8 mouse cellular contexts compared by ENCODE assay signal in the genomic region with DNA sequence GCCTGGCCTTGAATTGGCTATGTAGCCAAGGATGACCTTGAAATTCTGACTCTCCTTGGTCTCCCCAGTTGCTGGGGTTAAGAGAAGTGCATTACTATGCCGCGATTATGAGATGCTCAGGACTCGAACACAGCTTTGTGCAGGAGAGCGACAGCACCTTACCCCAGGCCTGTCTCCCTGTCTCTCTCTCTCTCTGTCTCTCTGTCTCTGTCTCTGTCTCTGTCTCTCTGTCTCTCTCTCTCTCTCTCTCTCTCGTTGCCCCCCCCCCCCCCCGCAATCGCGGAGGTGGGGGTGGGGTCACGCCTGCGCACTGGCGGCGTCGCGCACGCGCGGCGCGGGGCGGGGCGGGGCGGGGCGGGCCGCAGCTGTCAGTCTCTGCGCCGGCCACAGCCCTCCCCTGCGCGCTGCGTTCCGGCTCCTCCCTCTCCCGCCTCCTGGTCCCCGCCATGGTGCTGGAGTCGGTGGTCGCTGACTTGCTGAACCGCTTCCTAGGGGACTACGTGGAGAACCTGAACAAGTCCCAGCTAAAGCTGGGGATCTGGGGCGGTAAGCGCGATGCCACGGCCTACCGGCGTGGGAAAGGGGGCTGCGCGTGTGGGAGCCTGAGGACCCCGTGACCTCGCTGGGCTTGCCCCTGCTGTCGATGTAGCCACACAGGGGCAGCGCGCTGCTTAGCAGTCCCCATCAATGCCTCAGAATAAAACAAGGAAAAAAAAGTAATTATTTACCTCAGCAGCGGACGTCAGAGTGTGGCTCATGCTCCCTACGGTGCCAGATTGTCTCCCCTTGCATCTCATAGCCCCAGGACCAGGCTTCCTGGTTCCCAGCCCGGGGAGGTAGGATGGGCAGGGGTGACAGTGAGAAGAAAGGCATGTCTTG. TPM values are rescaled to one million over a fixed set of nuclear protein-coding genes. Genes with fewer than 3 reads are reported as not detected.
DNase-seq lines count a peak whose midpoint lies in the region; ATAC-seq and TF ChIP-seq lines count a peak whose summit lies in the region.

A gene (plus strand): TSS at position 416 of the 879 bp plus-strand sequence.

- peak within 1 kb of the TSS; percentile 91 for H3K27ac ChIP-seq in hindbrain, embryonic 13.5 days

- H3K36me3 ChIP-seq in hindbrain, embryonic 13.5 days, result no peaks in the 10 kb centered on the region

- in situ Hi-C loops in Patski (cut with MboI; ENCODE audit: low pct_unique_long_range_greater_than_20kb), result no loop called here

- H3K9me3 ChIP-seq in hindbrain, embryonic 13.5 days, result no peaks in the 10 kb centered on the region

- H3K4me1 ChIP-seq in hindbrain, embryonic 13.5 days (replicated peaks), result peaks cover 14% of the 10 kb centered on the region

- peak within 1 kb of the TSS; percentile 87 for H3K9ac ChIP-seq in hindbrain, embryonic 13.5 days

- WGBS in hindbrain, embryonic 13.5 days, result under 1% methylated on average over 48 of the region's 53 CpGs

- H3K4me3 ChIP-seq in hindbrain, embryonic 13.5 days, result peak within 1 kb of the TSS; percentile 72

- H3K27me3 ChIP-seq in Patski, result no peaks in the 10 kb centered on the region
- no peaks in the 10 kb centered on the region for H3K27me3 ChIP-seq in hindbrain, embryonic 13.5 days

- CTCF ChIA-PET in Patski (lab: Charles Lee), result interaction anchor here (2.0 kb wide), 1 partner anchor 12 kb away, joined by 6 read pairs; no protein-coding TSS in a partner anchor

- POLR2A ChIA-PET in Patski (lab: Charles Lee), result interaction anchor here (0.6 kb wide), 1 partner anchor 46 kb away, joined by 3 read pairs; no protein-coding TSS in a partner anchor

- TF ChIP-seq CTCF in Patski (IDR thresholded peaks at IDR 0.05), result no peak

- ATAC-seq in Patski, result peak; percentile 85
- peak; percentile 97 for ATAC-seq in hindbrain, embryonic 13.5 days (ENCODE audit: low FRiP score)

- no peak for DNase-seq in Patski (ENCODE audit: low read depth, low spot score)
- peak; percentile 90 to 93 for DNase-seq in cerebellum, postnatal 10 days
- peak; percentile 62 to 74 for DNase-seq in frontal cortex, postnatal 14 days (ENCODE audit: low spot score in 2 of 2)
- peak; percentile 74 to 81 for DNase-seq in left cerebral cortex, adult 18-20 months (ENCODE audit: low spot score in 2 of 2)
- peak; percentile 86 to 90 for DNase-seq in lung, postnatal 4 days
- DNase-seq in retina, postnatal 7 days (ENCODE audit: low read depth, low spot score), result peak; percentile 61
- peak; percentile 69 for DNase-seq in urinary bladder, adult 2 months (ENCODE audit: low spot score)

- peak within 1 kb of the TSS; percentile 78 for H3K4me2 ChIP-seq in hindbrain, embryonic 13.5 days

RNA-seq across cellular contexts. Expression of the gene that starts here (rescaled TPM):
- 81.0 TPM for polyA plus RNA-seq in Patski (2021)
- 10.7 and 11.2 TPM in 2 replicates for polyA plus RNA-seq in hindbrain, embryonic 13.5 days (2015; fragmentation: Nextera tagmentation; extraction: Ambion mirVana)
- total RNA-seq in left cerebral cortex, adult 18-20 months (2021), result 10 to 100 TPM; 76.8 to 81.1 TPM
- 18.8 and 19.7 TPM in 2 replicates for polyA plus RNA-seq in urinary bladder, adult 2 months (2012; rRNA removed)
